Mouse (Mus musculus) C2C12 (cell line): ENCODE measurements around the gene Smoc1. TPM values are rescaled to one million over a fixed set of nuclear protein-coding genes. Genes with fewer than 3 reads are reported as not detected.

ENCODE experiments used
- H3K27me3 ChIP-seq: one replicate; pipeline ENCODE4 v1.6.1; 2011; ENCODE audit not compliant: control insufficient read depth, insufficient read depth, insufficient read length
- H3K36me3 ChIP-seq: one replicate; pipeline ENCODE4 v1.6.1; 2011; ENCODE audit not compliant: control insufficient read depth, insufficient read depth
- H3K4me3 ChIP-seq: one replicate; pipeline ENCODE4 v1.5.1; 2011; ENCODE audit warnings: mild to moderate bottlenecking, control low read depth; ENCODE audit not compliant: poor library complexity, insufficient read depth, severe bottlenecking
- H3K79me2 ChIP-seq: one replicate; pipeline ENCODE4 v1.6.1; 2011; ENCODE audit not compliant: control insufficient read depth, insufficient read depth
- H3K79me3 ChIP-seq: one replicate; pipeline ENCODE4 v1.6.1; 2011; ENCODE audit warnings: low read depth, control low read depth
- H3ac ChIP-seq: one replicate; pipeline ENCODE3; 2011; ENCODE audit warnings: low read depth; ENCODE audit not compliant: control insufficient read depth, insufficient read length
- CEBPB ChIP-seq: IDR thresholded peaks from one replicate; pipeline ENCODE4 v1.6.1; 2011; ENCODE audit warnings: low read depth, mild to moderate bottlenecking, control low read depth, moderate library complexity
- CTCF ChIP-seq: IDR thresholded peaks from one replicate; pipeline ENCODE4 v1.5.1; 2011; ENCODE audit not compliant: control insufficient read depth, insufficient read depth, insufficient read length
- FOSL1 ChIP-seq: IDR thresholded peaks from one replicate; pipeline ENCODE4 v1.8.0; 2011; ENCODE audit warnings: mild to moderate bottlenecking, low read length; ENCODE audit not compliant: poor library complexity, insufficient read depth, severe bottlenecking
- MAX ChIP-seq: IDR thresholded peaks from one replicate; pipeline ENCODE4 v1.6.1; 2011; ENCODE audit warnings: mild to moderate bottlenecking, control low read depth
- MYOD1 ChIP-seq: IDR thresholded peaks from one replicate; pipeline ENCODE4 v1.6.1; 2011; ENCODE audit warnings: low read depth; ENCODE audit not compliant: control insufficient read depth, insufficient read length
- MYOG ChIP-seq: IDR thresholded peaks from one replicate; pipeline ENCODE4 v1.6.1; 2011; ENCODE audit not compliant: control insufficient read depth, insufficient read length; ENCODE audit errors: extremely low read depth
- USF1 ChIP-seq: IDR thresholded peaks from one replicate; pipeline ENCODE4 v1.6.1; 2011; ENCODE audit warnings: low read depth, mild to moderate bottlenecking, control low read depth, moderate library complexity
- long read RNA-seq, 2 experiments: library from polyadenylated mRNA; unstranded; transcript quantifications; one replicate each; pipeline ENCODE4 v2.0.0; 2019 to 2020
- polyA plus RNA-seq: library from polyadenylated mRNA; unstranded; fragments of >200 nt; fragmentation: generic; extraction: Trizol; gene quantifications from one replicate; pipeline ENCODE4 v1.2.1, GENCODE M21; 2012; ENCODE audit warnings: missing spikeins

Smoc1 gene
- polyA plus RNA-seq, result 0.23 TPM
- long read RNA-seq, experiment 1, result 0 reads
- long read RNA-seq, experiment 2, partial matches to known transcripts, result 1 of 2 reads
- long read RNA-seq, experiment 2, other reads (novel, unspliced or antisense), result 1 of 2 reads

- Histone ChIP-seq H3K4me3 (no peak within 1 kb of the TSS), H3K36me3 (no peaks in the 10 kb centered on the region), H3K27me3 (peaks cover 50% of the 10 kb centered on the region), H3ac (no peak within 1 kb of the TSS), H3K79me2 (no peaks in the 10 kb centered on the region), H3K79me3 (no peaks in the 10 kb centered on the region)
- TF ChIP-seq USF1 (no peak), MAX (no peak), CTCF (no peak), FOSL1 (no peak), MYOD1 (no peak), CEBPB (no peak), MYOG (no peak)
Observed at GRCm38 (mm10) chr12:81026277-81026994, at the start of gene Smoc1. TSS of gene Smoc1 (plus strand) at chr12:81026808.

DNA sequence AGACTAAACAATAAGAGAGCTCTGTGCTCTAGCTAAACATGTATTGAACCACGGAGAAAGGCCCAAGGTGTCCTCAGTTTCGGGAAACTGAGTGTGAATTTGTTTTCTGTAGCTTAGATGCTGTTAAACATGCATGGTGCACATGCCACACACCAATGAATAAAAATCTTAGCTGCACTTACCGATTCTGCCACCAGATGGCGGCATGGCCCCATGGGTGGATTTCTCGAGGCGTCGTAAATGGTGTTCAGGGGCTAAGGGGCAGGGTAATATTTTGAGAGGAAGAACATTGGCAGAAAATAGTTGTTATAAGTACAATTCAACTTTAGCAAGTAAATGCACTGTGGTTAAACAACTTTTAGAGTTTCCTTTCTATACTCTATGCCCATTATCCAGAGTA, 44.3 kb upstream of the Smoc1 start:
- Histone ChIP-seq H3K36me3 (no peaks in the 10 kb centered on the region), H3K27me3 (peaks cover 7% of the 10 kb centered on the region), H3K79me2 (no peaks in the 10 kb centered on the region), H3K4me3 (no peak overlapping the region), H3ac (no peak overlapping the region), H3K79me3 (no peaks in the 10 kb centered on the region)
- TF ChIP-seq MYOG, result no peak
- peak; percentile 34 for TF ChIP-seq MAX
- peak; percentile 65 for TF ChIP-seq CTCF

DNA sequence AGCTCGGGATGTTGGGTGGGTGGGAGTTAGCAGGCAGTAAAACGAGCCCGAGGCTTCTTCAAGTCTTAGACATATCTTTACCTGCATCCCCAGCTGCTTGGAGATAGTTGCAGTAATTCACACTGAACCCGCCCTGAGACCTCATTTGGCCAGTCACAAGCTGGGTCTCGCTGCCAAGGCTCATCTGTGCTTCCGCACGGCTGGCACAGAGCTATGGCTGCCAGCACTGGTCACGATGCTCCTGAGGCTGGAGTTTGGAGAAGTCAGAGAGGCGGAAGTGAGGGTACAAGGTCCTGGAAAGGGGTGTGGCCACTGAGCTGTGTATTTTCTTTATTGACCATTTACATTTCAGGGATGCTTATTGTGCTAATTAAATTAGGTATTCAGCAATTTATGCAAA, 42.9 kb upstream of the Smoc1 start:
- no peak overlapping the region for H3K4me3 ChIP-seq
- no peaks in the 10 kb centered on the region for H3K36me3 ChIP-seq
- H3K79me2 ChIP-seq, result no peaks in the 10 kb centered on the region
- no peaks in the 10 kb centered on the region for H3K79me3 ChIP-seq
- peaks cover 7% of the 10 kb centered on the region for H3K27me3 ChIP-seq
- no peak for TF ChIP-seq MYOD1
- TF ChIP-seq MAX, result no peak
- TF ChIP-seq MYOG, result no peak
- H3ac ChIP-seq, result no peak overlapping the region

GRCm38 (mm10) chr12:80986628-80987027, 40.0 kb upstream of the Smoc1 start:
- Histone ChIP-seq H3K79me2 (no peaks in the 10 kb centered on the region), H3K36me3 (no peaks in the 10 kb centered on the region), H3K4me3 (no peak overlapping the region), H3ac (no peak overlapping the region), H3K79me3 (no peaks in the 10 kb centered on the region), H3K27me3 (peaks cover 23% of the 10 kb centered on the region)
- no peak for TF ChIP-seq USF1
- no peak for TF ChIP-seq CEBPB
- no peak for TF ChIP-seq MYOG
- no peak for TF ChIP-seq CTCF
- no peak for TF ChIP-seq MYOD1
- TF ChIP-seq FOSL1, result no peak
- no peak for TF ChIP-seq MAX

DNA sequence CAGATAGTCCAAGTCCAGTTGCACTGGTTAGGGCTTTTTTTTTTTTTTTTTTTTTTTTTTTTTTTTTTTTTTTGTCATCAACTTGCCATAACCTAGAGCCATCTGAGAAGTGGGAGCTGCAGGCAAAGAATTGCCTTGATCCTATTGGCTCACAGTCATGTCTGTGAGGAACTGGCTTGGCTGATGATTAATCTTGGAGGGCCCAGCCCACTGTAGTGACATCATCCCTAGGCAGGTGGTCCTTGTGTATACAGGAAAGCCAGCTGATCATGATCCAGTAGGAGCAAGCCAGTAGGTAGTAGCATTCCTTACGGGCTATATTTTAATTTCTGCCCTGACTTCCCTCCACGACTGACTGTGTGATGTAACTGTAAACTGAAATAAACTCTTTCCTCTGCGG, 38.3 kb upstream of the Smoc1 start:
- H3K79me3 ChIP-seq, result no peaks in the 10 kb centered on the region
- no peaks in the 10 kb centered on the region for H3K79me2 ChIP-seq
- no peak overlapping the region for H3K4me3 ChIP-seq
- TF ChIP-seq USF1 (no peak), CEBPB (no peak), FOSL1 (no peak), MYOD1 (no peak), CTCF (no peak), MAX (no peak), MYOG (no peak)
- no peak overlapping the region for H3ac ChIP-seq
- H3K27me3 ChIP-seq, result peaks cover 32% of the 10 kb centered on the region
- H3K36me3 ChIP-seq, result no peaks in the 10 kb centered on the region

GRCm38 (mm10) chr12:80990901-80991445, 35.6 kb upstream of the Smoc1 start:
- no peaks in the 10 kb centered on the region for H3K36me3 ChIP-seq
- no peaks in the 10 kb centered on the region for H3K79me3 ChIP-seq
- H3ac ChIP-seq, result no peak overlapping the region
- H3K27me3 ChIP-seq, result peaks cover 27% of the 10 kb centered on the region
- no peaks in the 10 kb centered on the region for H3K79me2 ChIP-seq
- TF ChIP-seq USF1, result no peak
- TF ChIP-seq MAX, result no peak
- TF ChIP-seq CEBPB, result no peak
- no peak for TF ChIP-seq FOSL1
- TF ChIP-seq MYOD1, result no peak
- TF ChIP-seq MYOG, result no peak
- no peak for TF ChIP-seq CTCF
- H3K4me3 ChIP-seq, result no peak overlapping the region
